Mouse (Mus musculus): ENCODE data around the gene Rbak. TPM values are rescaled to one million over a fixed set of nuclear protein-coding genes. Genes with fewer than 3 reads are reported as not detected.
"Not testable (repeated sequence)": the region's sequence is repeated elsewhere in the genome, so short reads cannot be mapped to it uniquely, and the experiment has no call there.

Rbak gene
- polyA plus RNA-seq (2012; rRNA removed), result 10.9 and 13.3 TPM in 2 replicates

DNA sequence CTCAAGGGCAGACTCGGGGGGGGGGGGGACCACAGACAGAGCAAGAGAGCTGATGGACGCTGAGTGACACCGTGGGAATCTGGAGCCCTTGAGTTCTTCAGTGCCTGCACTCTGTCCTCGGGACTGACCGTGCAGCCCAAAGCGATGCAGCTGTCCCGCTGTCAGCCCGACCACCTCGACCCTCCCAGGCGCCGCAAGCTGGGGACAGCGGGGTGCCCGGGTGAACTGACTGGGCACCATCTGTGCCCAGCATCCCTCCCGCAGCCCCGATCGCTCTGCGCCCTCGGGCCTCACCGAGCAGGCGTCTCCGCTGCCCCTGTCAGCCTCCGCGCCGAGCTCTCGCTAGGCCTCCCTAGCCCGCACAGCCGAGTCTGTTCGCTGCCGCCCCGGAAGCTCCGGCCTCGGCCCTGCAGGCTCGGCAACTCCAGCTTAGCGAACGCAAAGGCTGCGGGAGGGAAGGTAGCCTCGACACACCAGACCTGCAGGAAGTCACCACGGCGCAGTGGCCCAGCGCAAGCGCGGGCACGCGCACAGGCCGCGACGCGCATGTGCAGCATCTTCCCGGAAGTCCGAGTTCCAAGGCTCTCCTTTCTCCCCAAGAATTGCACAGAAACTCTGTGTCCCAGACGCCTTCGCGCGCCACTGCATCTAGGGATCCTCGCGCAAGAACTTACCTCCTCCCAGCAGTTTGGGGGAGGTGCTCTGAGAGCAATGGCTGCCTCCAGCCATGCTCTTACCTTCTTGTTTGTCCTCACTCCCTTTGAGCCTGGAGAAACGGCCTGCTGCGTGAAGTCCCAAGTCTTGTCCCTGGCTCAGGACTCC, at the start of gene Rbak, which contains the start of gene Spdye4b:
TSS of gene Rbak (minus strand) at position 521 of the 822 bp plus-strand sequence.
TSS of gene Spdye4b (plus strand) at position 763 of the 822 bp plus-strand sequence.
- peak; percentile 95 to 97 for DNase-seq (ENCODE audit: extremely low spot score in 1 of 2, low spot score in 1 of 2)

DNA sequence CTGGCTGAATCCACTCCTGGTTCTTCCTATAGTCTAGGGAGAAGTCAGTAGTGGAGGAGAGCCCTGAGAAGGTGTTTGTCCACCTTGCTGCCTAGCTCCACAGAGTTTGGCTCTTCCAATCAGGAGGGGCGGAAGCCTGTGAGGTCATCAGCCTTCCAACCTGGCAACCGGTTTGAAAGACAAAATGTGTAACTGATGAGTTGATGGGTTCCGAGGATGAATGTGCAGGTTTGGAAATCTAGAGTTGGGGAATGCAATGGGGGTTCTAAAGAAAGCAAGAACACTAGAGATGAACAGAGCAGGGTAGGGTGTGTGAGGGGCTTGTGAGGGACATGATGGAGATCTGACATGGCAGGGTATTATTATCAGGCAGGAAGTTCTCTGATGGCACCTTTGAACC, 46.2 kb upstream of the Rbak start, which contains the start of gene Spdye4a:
TSS of gene Spdye4a (minus strand) at position 101 of the 400 bp plus-strand sequence.
- no peak for DNase-seq (ENCODE audit: extremely low spot score in 1 of 2, low spot score in 1 of 2)

DNA sequence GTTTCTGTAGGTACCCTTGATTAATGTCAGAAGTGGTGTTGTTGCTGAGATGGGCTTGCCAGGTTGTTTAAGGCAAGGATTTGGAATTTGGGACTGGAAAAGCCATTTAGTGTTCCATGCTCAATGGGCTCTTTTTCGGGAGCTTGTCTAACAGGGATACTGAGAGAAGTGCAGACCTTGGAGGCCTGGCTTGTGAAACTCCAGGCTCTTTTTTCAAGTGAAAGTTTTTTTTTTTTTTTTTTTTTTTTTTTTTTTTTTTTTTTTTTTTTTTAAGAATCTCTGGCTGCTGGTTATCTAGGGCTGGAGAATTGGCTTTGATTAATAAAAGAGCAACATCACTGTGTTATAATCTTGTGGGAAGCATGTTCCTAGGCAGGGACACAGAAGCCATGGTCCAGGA, 41.7 kb upstream of the Rbak start:
- no peak for DNase-seq (ENCODE audit: extremely low spot score in 1 of 2, low spot score in 1 of 2)

DNA sequence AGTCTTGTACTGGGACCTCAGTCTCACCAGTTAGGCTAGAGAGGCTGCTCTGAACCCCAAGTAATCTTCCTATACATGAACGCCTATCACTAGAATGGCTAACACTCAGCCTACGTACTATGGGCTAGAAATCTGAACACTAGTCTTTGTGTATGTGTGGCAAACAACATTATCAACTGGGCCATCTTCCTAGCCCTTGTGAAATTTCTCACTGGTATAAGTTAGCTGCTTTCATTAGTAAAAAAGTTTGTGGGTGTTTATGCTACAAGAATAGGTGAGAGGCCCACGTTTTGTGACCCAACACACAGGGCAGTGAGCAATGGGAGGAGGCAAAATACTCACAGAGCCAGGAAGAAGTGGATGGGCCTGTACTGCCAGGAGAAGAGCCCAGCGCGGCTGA, 40.4 kb upstream of the Rbak start:
- DNase-seq (ENCODE audit: extremely low spot score in 1 of 2, low spot score in 1 of 2), result no peak

DNA sequence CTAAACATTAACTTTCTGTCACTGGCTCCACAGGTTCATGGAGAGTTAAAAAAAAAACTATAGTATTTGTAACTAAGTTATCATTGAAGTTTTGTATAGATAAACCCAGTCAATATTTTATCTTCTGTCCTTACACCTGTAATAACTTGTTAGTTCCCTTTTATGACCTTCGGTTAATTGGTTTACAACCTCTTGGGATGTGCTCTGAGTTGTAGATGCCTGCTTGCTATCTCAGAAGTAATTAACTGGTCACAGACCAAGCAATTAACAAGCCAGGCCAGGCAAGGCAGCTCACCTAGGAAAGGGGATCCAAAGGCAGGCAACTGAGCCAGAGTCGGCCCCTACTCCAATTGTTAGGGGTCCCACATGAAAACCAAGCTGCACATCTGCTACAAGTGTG, 33.3 kb upstream of the Rbak start:
- DNase-seq (ENCODE audit: extremely low spot score in 1 of 2, low spot score in 1 of 2), result no peak

DNA sequence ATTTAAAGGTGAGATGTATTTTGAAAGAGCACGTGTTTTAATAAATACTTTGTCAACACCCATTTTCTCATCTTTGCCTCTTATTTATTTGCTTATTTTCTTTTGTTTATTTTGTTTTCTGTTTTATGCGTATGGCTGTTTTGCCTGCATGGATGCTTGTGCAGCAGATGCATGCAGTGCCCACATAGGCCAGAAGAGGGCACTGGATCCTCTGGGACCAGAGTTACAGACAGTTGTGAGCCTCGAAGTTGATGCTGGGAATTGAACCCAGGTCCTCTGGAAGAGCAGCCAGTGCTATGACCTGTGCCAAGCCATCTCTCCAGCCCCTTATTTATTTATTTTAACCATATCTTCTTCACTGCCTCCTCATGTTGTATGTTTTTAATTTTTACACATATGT, 24.4 kb upstream of the Rbak start:
- no peak for DNase-seq (ENCODE audit: extremely low spot score in 1 of 2, low spot score in 1 of 2)

DNA sequence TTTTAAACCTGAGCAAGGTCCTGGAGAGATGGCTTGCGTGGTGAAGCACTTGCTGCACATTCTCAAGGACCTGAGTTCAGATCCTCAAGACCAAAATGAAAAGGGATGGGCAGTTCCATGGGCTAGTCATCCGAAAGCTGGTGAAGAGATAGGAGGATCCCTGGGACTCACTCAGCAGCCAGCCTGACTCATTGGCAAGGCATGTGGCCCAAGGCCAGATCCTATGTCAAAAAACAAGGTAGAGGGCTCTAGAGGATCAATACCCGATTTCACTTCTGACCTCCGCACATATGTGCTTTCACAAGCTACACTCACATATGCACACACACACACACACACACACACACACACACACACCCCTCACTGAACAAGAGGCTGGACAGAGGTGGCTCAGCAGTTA, 15.9 kb upstream of the Rbak start:
- DNase-seq (ENCODE audit: extremely low spot score in 1 of 2, low spot score in 1 of 2), result no peak

DNA sequence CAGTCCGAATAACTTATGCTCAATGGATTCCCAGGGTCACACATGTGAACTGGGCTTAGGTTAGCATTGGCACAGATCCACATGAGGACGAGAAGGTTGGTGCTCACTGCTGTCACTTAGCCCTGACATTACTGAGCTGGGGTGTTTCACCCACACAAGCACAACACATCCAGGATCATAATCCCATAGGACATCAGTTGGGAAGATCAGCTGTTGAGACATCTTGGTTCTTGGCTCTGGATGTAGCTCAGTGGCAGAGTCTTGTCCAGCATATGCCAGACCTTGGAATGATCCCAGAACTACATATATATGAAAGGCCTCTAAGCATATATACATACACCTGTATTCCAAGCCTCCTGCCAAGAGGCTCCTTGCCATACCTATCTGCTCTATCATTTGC, 14.6 kb upstream of the Rbak start:
- no peak for DNase-seq (ENCODE audit: extremely low spot score in 1 of 2, low spot score in 1 of 2)

DNA sequence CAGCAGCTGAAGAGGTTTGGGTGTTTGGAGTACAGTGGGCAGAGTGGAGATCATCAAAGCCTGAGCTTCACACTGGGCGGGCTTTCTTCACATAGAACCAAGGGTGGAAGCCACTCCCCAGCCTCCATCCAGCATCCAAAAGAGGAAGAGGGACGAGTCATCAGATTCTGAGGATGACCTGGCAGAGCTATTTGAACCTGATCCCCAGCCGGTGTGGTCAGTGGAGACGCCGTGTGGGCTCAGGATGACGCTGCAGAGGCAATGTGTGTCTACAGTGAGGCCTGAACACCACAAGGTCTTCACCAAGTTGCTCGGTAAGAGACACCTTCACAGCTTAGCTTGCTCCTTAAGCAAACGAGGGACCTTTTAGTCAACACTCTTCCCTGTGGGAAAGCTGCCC, 14.2 kb upstream of the Rbak start:
- DNase-seq (ENCODE audit: extremely low spot score in 1 of 2, low spot score in 1 of 2), result not testable (repeated sequence)

DNA sequence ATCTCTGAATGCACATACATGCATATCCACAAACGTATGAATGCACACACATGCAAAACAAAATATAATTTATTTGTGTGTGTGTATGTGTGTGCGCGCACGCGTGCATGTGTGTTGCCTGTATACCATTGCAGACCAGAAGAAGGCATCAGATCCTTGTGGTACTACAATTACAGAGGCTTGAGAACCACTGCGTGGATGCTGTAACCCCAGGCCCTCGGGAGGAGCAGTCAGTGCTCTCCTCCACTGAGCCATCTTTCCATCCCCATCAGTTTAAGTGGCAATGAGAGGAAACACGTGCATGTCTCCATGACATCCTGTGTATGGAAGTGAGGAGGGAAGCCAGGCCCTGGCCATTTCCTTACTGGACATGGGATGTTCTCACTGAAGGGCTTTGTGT, 12.2 kb upstream of the Rbak start:
- DNase-seq (ENCODE audit: extremely low spot score in 1 of 2, low spot score in 1 of 2), result no peak

DNA sequence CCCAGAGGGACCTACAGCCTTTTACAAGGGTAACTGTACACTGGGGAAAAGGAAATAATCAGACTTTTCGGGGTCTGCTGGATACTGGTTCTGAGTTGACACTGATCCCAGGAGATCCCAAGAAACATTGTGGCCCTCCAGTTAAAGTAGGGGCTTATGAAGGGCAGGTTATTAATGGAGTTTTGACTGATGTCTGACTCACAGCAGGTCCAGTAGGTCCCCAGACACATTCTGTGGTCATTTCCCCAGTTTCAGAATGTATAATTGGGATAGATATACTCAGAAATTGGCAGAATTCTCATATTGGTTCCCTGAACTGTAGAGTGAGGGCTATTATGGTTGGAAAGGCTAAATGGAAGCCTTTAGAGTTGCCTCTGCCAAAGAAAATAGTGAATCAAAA, 7.4 kb upstream of the Rbak start:
- not testable (repeated sequence) for DNase-seq (ENCODE audit: extremely low spot score in 1 of 2, low spot score in 1 of 2)

DNA sequence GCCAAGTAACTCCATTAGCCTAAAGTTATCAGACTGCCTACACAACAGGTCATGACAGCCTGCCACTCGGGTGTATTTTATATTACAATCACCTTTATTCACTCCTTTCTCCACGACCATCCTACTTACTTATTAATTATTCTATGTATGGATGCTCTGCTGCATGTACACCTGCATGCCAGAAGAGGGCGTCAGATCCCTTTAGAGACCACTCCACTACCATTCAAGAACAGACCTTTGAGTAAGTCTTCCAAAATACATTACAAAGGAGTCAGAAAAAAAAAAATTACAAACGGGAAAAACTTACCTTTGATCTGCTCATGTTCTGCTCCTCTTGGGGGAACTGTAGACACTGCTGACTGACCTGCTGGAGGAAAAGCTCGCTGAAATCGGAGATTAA, 1.4 kb downstream of the Rbak start:
- DNase-seq (ENCODE audit: extremely low spot score in 1 of 2, low spot score in 1 of 2), result no peak

DNA sequence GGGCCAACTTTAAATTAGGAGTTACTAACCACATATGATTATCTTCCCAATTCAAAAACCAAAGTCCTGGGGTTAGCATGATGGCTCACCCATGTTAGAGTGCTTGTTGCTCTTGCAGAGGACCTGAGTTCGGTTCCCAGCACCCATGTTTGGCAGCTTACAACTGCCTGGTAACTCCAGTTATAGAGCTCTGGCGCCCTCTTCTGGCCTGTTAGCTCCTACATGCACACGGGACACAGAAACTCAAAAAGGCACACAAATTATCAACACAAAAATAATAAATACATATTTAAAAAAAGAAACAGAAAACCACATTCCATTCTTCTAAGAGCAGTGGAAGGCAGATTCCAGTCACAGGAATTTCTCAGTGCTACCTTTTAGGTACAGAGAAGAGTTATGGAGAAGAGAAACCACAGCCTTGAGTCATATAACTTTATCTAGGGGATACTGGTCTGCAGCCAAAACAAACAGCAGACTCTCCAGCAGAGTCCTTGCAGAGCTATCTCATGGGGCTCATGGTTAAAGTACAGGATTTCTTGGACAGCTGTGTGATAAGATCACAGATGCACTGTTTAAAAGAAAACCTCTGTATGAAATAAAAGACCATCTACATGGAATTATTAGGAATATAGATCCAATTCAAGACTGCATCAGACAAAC, 2.9 kb downstream of the Rbak start:
- DNase-seq (ENCODE audit: extremely low spot score in 1 of 2, low spot score in 1 of 2), result no peak

DNA sequence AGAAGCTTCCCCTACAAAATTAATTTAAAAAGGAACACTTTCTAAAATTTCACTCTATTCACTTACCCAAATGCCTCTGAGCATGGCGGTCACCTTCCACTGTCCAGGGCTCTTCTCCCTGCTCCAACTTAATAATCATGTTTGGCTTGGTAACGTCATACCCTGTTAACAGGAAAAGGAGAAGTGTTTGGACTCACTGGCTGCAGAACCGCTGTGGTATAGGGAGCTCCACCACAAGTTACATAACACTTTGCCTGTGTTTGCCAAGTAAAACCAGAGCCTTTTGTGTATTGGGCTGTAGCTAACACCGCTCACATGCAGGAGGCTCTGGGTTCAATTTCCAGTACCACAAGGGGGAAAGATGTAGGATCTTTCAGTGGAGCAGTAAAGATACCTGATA, 4.6 kb downstream of the Rbak start:
- DNase-seq (ENCODE audit: extremely low spot score in 1 of 2, low spot score in 1 of 2), result no peak

DNA sequence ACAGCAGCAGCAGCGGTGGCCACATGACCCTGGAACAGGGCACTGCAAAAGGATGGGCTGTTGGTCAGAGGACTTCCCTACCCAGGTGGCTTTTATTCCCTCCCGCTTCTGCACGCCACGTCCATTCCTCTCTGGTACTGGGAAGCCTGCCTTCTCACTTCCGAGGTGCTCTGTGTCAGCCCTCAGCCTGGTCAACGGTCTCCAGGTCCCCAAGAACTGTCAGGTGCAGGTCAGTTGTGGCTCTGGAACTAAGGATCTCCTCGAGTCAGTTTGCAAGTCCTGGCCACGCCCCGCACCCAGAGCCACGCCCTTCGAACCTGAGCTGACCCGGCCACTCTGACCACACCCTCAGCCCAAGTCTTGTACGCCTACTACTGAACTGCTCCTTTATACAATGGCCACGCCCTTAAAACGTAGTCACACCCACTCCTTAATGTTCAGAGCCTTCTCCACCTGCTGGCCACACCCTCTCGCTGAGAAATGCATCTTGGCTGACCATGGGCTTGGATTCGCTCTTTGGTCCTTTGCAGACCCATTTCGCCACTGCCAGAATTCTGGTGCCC, 15.0 kb downstream of the Rbak start:
- no peak for DNase-seq (ENCODE audit: extremely low spot score in 1 of 2, low spot score in 1 of 2)

DNA sequence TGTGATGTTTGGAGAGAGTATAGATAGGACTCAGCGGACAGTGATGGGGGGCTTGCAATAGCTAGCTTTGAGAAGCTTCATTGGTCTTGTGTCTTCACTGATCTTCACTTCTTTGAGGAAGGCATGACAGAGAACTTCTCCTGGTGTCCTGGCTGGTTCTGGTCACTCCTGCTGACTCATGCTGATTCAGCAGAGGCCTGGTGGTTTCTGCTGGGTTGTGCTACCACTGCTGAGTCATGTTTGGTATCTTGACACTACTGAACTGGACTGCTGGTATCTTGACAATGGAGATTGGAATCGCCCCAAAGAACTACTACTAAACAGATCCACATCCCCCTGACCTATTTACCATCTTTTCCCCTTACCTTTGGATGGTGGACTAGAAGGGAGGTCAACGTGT, 25.0 kb downstream of the Rbak start:
- DNase-seq (ENCODE audit: extremely low spot score in 1 of 2, low spot score in 1 of 2), result no peak

DNA sequence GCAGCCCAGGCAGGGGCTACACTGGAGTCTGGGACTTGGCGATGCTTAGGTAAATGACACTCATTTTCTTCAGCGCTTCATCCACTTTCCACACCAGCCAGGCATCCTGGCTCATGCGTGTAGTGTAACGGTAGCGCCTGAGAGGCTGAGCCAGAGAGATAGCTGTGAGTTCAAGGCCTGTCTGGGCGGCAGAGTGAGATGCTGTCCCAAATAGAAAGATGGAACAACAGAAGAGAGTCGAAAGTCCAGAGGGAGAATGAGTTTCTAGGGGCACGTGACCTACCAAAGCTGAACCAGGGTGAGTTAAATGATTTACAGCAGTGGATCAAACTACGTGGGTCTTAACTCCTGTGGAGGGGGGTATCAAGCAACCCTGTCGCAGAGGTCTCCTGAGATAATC, 26.8 kb downstream of the Rbak start:
- DNase-seq (ENCODE audit: extremely low spot score in 1 of 2, low spot score in 1 of 2), result no peak

DNA sequence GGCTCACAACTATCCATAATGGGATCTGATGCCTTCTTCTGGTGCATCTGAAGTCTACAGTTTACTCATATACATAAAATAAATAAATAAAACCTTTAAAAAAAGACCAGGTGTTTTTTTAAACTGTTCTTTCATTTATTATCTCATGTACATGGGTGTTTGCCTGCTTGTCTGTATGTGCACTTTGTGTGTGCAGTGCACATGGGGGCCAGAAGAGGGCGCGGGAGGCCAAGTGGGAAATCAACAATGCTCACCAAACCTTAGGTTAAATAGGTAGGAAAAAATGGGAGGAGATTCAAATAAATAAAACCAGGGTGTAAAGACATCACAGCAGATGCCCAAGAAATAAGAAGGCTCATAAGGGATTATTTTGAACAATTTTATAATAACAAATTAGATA, 30.5 kb downstream of the Rbak start:
- no peak for DNase-seq (ENCODE audit: extremely low spot score in 1 of 2, low spot score in 1 of 2)

DNA sequence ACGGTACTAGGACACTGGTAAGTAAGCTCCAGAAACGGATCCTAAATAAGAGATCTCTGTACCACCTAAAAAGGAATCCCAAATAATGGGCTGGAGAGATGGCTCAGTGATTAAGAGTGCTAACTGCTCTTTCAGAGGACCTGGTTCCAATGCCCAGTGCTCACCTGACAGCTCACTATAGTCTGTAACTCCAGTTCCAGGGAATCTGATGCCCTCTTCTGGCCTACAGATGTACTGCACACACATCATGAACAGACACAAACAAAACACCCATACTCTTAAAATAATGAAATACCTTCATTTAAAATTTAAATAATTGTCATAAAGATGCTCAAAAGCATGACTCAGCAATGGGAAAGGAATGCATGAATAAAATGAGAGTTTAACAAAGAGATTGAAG, 31.0 kb downstream of the Rbak start:
- no peak for DNase-seq (ENCODE audit: extremely low spot score in 1 of 2, low spot score in 1 of 2)

DNA sequence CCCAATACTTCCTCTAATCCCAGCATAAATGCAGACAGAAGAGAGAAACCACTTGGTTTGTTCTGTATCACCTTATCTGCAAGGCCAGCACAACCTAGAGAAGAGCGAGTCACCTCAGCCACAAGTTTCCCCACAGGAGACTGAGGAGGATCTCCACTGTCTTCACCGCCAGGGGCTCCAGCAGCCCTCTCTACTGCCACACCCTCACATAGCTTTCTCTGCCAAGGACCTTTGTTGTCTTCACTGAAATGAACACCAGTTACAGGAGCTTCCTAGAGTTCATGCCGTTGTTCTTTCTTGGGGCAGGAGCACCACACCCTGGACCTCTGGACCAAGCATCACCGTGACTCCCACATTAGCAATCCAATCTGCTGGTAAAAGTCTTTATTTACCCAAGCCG, 31.9 kb downstream of the Rbak start:
- DNase-seq (ENCODE audit: extremely low spot score in 1 of 2, low spot score in 1 of 2), result no peak

DNA sequence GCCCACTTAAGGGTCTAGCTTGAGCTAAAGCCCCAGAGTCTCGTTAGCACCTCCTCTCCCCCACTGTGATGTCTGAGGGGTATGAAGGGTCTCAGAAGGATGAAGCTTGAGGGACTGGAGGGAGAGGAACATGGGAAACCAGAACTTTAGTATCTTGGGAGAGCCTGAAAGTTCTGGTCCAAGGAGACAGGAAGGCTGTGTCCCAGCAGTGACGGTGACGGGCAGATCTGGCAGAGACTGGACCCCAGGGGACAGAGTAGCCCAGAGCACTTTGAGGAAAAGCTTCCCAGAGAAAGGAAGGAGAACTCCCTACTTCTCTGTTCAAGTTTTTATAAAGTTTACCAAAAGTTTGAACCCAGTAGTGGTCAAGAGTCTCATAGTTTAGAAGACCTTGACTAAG, 33.1 kb downstream of the Rbak start, which contains the start of gene Olfr718-ps1:
TSS of gene Olfr718-ps1 (minus strand) at position 101 of the 400 bp plus-strand sequence.
- DNase-seq (ENCODE audit: extremely low spot score in 1 of 2, low spot score in 1 of 2), result no peak

DNA sequence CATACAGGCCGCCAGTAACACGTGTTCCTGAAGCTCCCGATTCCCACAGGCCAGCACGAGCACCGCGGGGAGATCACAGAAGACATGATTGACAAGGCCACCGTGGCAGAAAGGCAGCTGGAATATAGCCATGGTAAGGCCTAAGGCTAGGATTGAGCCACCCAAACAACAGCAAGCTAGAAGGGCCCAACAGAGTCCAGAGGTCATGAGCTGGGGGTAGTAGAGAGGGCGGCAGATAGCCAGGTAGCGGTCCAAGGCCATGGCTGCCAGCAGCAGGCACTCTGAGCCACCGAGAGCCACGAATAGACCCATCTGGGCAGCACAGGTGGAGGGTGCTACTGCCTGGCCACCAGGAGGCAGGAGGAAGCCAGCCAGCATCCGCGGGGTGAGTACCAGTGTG, 43.0 kb downstream of the Rbak start:
- DNase-seq (ENCODE audit: extremely low spot score in 1 of 2, low spot score in 1 of 2), result no peak
